Mouse (Mus musculus): ENCODE measurements around the gene Plekhh2. TPM values are rescaled to one million over a fixed set of nuclear protein-coding genes. Genes with fewer than 3 reads are reported as not detected.

The Plekhh2 gene
- total and polyA plus RNA-seq, 3 experiments, result 0.04 TPM; not detected in 2

DNA sequence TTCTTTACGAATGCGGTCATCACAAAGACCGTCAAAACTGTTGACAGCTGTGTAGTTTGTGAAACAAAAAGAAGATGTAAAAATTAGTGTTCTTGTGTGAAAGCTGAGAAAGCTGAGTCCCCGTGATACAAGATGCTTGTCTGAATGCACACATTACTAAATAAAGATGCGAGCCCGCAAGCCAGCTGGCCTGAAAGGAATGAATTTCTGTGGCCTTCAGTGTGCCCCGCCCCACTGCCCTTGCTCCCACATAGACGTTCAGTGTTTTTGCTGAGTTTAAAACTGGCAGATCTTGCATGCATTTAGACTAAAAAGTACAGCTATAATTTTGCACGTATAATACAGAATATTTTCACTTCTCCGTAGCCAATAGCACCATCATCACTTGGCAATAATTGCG lies 104.1 kb downstream of the Plekhh2 start:
- Histone ChIP-seq H3K79me2 (ENCODE audit: control insufficient read depth, insufficient read depth, low read length, poor library complexity) (no peaks in the 10 kb centered on the region), H3K27me3 (ENCODE audit: control insufficient read depth in 1 of 2, insufficient read depth in 2 of 2, low read length in 2 of 2) (no peaks in the 10 kb centered on the region; a peak in 2 of 4 replicates), H3K9ac (ENCODE audit: control insufficient read depth, low read depth, low read length, poor library complexity, severe bottlenecking) (no peak overlapping the region), H3K9me3 (replicated peaks; ENCODE audit: insufficient read depth, low read length) (no peaks in the 10 kb centered on the region), H3K36me3 (ENCODE audit: control insufficient read depth in 1 of 2, insufficient read depth in 2 of 2, low read length in 2 of 2) (no peaks in the 10 kb centered on the region), H3K4me1 (ENCODE audit: control insufficient read depth in 1 of 2, insufficient read depth in 2 of 2, low read length in 2 of 2) (no peaks in the 10 kb centered on the region), H3K4me3 (ENCODE audit: control insufficient read depth in 1 of 2, insufficient read depth in 1 of 2, low read depth in 2 of 2, low read length in 2 of 2) (no peak overlapping the region), H3K27ac (ENCODE audit: control insufficient read depth, low read depth, low read length) (no peak overlapping the region)
- no peak for TF ChIP-seq USF1 (IDR thresholded peaks at IDR 0.05; ENCODE audit: low read depth, low read length)
- TF ChIP-seq MYB (IDR thresholded peaks at IDR 0.05; ENCODE audit: low read depth, low read length), result no peak
- TF ChIP-seq GATA1 (IDR thresholded peaks at IDR 0.05; ENCODE audit: low read depth, low read length), result no peak
- DNase-seq (ENCODE audit: low read depth, low spot score), result no peak

DNA sequence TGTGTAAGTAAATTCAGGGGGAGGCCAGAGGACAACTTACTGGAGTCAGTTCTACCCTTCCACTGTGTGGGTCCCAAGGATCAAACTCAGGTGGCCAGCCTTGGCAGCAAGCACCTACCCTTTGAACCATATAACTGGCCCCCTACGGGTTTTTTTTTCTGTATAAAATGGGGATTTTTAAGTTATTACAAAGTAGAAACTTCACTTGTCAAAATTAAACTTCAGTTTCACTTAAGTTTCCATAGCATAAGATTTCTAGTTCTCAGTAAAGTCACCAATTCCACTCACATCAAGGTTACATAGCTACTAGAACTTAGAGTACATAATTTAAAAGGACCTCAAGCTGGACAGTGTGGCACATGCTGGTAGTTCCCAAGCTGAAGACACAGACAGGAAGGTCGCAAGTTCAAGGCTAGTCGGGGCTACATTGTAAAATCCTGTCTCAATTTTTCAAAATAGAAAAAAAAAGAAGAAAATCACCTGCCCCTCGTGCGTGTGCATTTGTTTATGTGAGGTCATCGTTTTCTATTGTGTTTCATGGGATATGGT lies 104.9 kb downstream of the Plekhh2 start:
- no peak overlapping the region for H3K27ac ChIP-seq (ENCODE audit: control insufficient read depth, low read depth, low read length)
- no peaks in the 10 kb centered on the region for H3K4me1 ChIP-seq (ENCODE audit: control insufficient read depth in 1 of 2, insufficient read depth in 2 of 2, low read length in 2 of 2)
- H3K27me3 ChIP-seq (ENCODE audit: control insufficient read depth in 1 of 2, insufficient read depth in 2 of 2, low read length in 2 of 2), result peaks cover 0 to 1% of the 10 kb centered on the region in 2 experiments; a peak in 2 of 4 replicates
- no peak for DNase-seq (ENCODE audit: low read depth, low spot score)
- H3K79me2 ChIP-seq (ENCODE audit: control insufficient read depth, insufficient read depth, low read length, poor library complexity), result no peaks in the 10 kb centered on the region
- no peak overlapping the region for H3K4me3 ChIP-seq (ENCODE audit: control insufficient read depth in 1 of 2, insufficient read depth in 1 of 2, low read depth in 2 of 2, low read length in 2 of 2)
- no peaks in the 10 kb centered on the region for H3K36me3 ChIP-seq (ENCODE audit: control insufficient read depth in 1 of 2, insufficient read depth in 2 of 2, low read length in 2 of 2)
- no peak for TF ChIP-seq TAL1 (IDR thresholded peaks at IDR 0.05; ENCODE audit: low read length)
- TF ChIP-seq KAT2A (conservative IDR thresholded peaks at IDR 0.05; ENCODE audit: low read depth, low read length), result no peak
- TF ChIP-seq GABPA (IDR thresholded peaks at IDR 0.05; ENCODE audit: low read depth, low read length), result no peak
- TF ChIP-seq TBP (IDR thresholded peaks at IDR 0.05; ENCODE audit: low read depth, low read length), result no peak
- no peak for TF ChIP-seq ZNF384 (IDR thresholded peaks at IDR 0.05; ENCODE audit: low read depth, low read length)
- no peak for TF ChIP-seq ZKSCAN1 (IDR thresholded peaks at IDR 0.05; ENCODE audit: low read depth, low read length)
- no peak for TF ChIP-seq UBTF (IDR thresholded peaks at IDR 0.05; ENCODE audit: borderline replicate concordance, insufficient read depth, low read depth, low read length)
- no peak for TF ChIP-seq MAX (IDR thresholded peaks at IDR 0.05; ENCODE audit: low read length)
- no peak for TF ChIP-seq MYC (IDR thresholded peaks at IDR 0.05; ENCODE audit: low read depth, low read length)
- TF ChIP-seq SIN3A (IDR thresholded peaks at IDR 0.05; ENCODE audit: low read length), result no peak
- no peak for TF ChIP-seq ELF1 (IDR thresholded peaks at IDR 0.05; ENCODE audit: low read depth, low read length)
- TF ChIP-seq E2F4 (IDR thresholded peaks at IDR 0.05; ENCODE audit: borderline replicate concordance, low read depth, low read length), result no peak
- TF ChIP-seq GATA1 (IDR thresholded peaks at IDR 0.05; ENCODE audit: low read depth, low read length), result no peak
- no peak for TF ChIP-seq RAD21 (IDR thresholded peaks at IDR 0.05; ENCODE audit: low read depth, low read length)
- no peak for TF ChIP-seq MYB (IDR thresholded peaks at IDR 0.05; ENCODE audit: low read depth, low read length)
- no peak for TF ChIP-seq POLR2A (IDR thresholded peaks at IDR 0.05; ENCODE audit: control insufficient read depth in 1 of 2, insufficient read depth in 1 of 2, low read depth in 1 of 2, low read length in 2 of 2, poor library complexity in 1 of 2)
- TF ChIP-seq POLR2AphosphoS5 (IDR thresholded peaks at IDR 0.05; ENCODE audit: borderline replicate concordance, low read depth, low read length), result no peak
- TF ChIP-seq MEF2A (IDR thresholded peaks at IDR 0.05; ENCODE audit: extremely low read depth, insufficient replicate concordance, low read depth, low read length, poor library complexity, severe bottlenecking), result no peak
- no peak for TF ChIP-seq CHD1 (IDR thresholded peaks at IDR 0.05; ENCODE audit: low read depth, low read length)
- no peak for TF ChIP-seq USF1 (IDR thresholded peaks at IDR 0.05; ENCODE audit: low read depth, low read length)
- no peaks in the 10 kb centered on the region for H3K9me3 ChIP-seq (replicated peaks; ENCODE audit: insufficient read depth, low read length)
- H3K9ac ChIP-seq (ENCODE audit: control insufficient read depth, low read depth, low read length, poor library complexity, severe bottlenecking), result no peak overlapping the region

All from MEL (cell line).